Mouse (Mus musculus): ENCODE data around the gene Sun2. TPM values are rescaled to one million over a fixed set of nuclear protein-coding genes. Genes with fewer than 3 reads are reported as not detected.

The Sun2 gene
- polyA plus RNA-seq, 1 experiment from 2014 or later = 1.2 TPM

DNA sequence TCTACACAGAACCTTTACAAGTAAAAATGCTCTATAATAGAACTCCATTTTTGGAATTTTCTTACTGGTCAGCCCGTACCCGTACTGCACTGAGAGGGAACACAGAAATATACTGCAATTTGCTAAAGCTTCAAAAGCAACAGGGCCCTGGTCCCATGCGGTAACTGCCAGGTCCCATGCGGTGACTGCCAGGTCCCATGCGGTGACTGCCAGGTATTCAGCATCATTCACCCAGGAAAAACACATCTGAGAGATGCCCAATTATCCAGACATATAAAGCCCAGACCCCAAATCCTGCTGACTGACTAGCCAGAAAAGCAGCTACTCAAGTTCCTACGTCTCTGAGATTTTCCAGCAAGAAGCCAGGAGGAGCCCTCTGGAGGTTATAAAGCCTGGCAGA lies 57.7 kb downstream of the Sun2 start:
- no peak overlapping the region for H3K9ac ChIP-seq (ENCODE audit: low read depth, low read length)
- peak overlapping the region; percentile 88 for H3K4me2 ChIP-seq (replicated peaks; ENCODE audit: low read depth)
- no peaks in the 10 kb centered on the region for H3K9me3 ChIP-seq (ENCODE audit: control insufficient read depth)
- WGBS = 80% methylated on average over 6 of the region's 6 CpGs
- no peak for ATAC-seq
- 0 out of 2 replicates have a peak overlapping the region, but pooled peaks have one; percentile 16 for H3K4me3 ChIP-seq (ENCODE audit: low read depth, low read length)
- H3K4me1 ChIP-seq (replicated peaks; ENCODE audit: control insufficient read depth, insufficient read depth, low read length) = peaks cover 17% of the 10 kb centered on the region
- no peak overlapping the region for H3K27ac ChIP-seq (ENCODE audit: low read depth, low read length)
- TF ChIP-seq CTCF (IDR thresholded peaks at IDR 0.05; ENCODE audit: low read depth) = no peak
- H3K27me3 ChIP-seq (replicated peaks; ENCODE audit: control insufficient read depth, insufficient read depth, low read length) = no peaks in the 10 kb centered on the region
- no peaks in the 10 kb centered on the region for H3K36me3 ChIP-seq (ENCODE audit: control insufficient read depth, insufficient read depth)

DNA sequence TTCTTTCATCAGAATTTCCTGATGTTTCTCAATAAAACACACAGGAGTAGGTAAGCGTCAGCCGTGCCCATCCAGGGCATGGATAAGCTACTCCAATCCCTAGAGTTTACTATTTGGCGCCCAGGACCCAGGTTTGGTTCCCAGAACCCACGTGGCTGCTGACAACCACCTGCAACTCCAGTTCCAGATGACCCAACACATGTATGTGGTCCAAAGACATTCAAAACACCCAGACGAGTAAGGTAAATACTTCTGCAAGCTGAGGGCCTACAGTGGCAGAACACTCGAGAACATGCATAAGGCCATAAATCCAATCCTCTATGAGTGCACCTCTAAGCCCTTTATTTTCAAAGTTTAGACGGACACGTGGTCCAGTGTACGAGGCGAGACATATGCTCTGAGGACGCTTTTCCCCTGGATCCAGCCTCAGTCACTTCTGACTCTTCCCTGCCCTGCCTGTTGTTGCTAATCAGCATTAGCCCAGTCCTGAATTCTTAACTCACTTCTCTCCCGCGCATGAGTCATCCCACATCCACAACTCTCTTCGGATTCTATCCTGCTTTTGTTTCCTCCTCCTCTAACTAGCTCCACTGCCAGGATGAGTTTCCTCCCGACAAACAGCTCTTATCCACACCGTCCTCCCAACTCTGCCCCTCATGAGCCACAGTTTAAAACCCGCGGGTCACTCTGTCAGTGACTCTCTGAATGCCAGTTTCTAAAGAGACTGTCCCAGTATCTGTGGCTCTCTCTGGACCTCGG lies 58.5 kb downstream of the Sun2 start:
- Histone ChIP-seq H3K4me3 (ENCODE audit: low read depth, low read length) (no peak overlapping the region), H3K4me1 (replicated peaks; ENCODE audit: control insufficient read depth, insufficient read depth, low read length) (peaks cover 17% of the 10 kb centered on the region), H3K27me3 (replicated peaks; ENCODE audit: control insufficient read depth, insufficient read depth, low read length) (no peaks in the 10 kb centered on the region), H3K9me3 (ENCODE audit: control insufficient read depth) (no peaks in the 10 kb centered on the region), H3K4me2 (replicated peaks; ENCODE audit: low read depth) (peak overlapping the region; percentile 88), H3K27ac (ENCODE audit: low read depth, low read length) (peak overlapping the region; percentile 68), H3K9ac (ENCODE audit: low read depth, low read length) (0 out of 2 replicates have a peak overlapping the region, but pooled peaks have one; percentile 34), H3K36me3 (ENCODE audit: control insufficient read depth, insufficient read depth) (no peaks in the 10 kb centered on the region)
- no peak for TF ChIP-seq CTCF (IDR thresholded peaks at IDR 0.05; ENCODE audit: low read depth)
- no peak for ATAC-seq
- WGBS = 50% methylated on average over 19 of the region's 19 CpGs

GRCm38 (mm10) chr15:79683146-79683545 lies 59.2 kb downstream of the Sun2 start:
- Histone ChIP-seq H3K4me2 (replicated peaks; ENCODE audit: low read depth) (peak overlapping the region; percentile 40), H3K27me3 (replicated peaks; ENCODE audit: control insufficient read depth, insufficient read depth, low read length) (no peaks in the 10 kb centered on the region), H3K9ac (ENCODE audit: low read depth, low read length) (0 out of 2 replicates have a peak overlapping the region, but pooled peaks have one; percentile 26), H3K4me3 (ENCODE audit: low read depth, low read length) (no peak overlapping the region), H3K9me3 (ENCODE audit: control insufficient read depth) (no peaks in the 10 kb centered on the region), H3K27ac (ENCODE audit: low read depth, low read length) (no peak overlapping the region; the same call in 1 of the 2 replicates), H3K4me1 (replicated peaks; ENCODE audit: control insufficient read depth, insufficient read depth, low read length) (peaks cover 17% of the 10 kb centered on the region), H3K36me3 (ENCODE audit: control insufficient read depth, insufficient read depth) (no peaks in the 10 kb centered on the region)
- 46% methylated on average over 6 of the region's 6 CpGs for WGBS
- ATAC-seq = peak; percentile 28
- TF ChIP-seq CTCF (IDR thresholded peaks at IDR 0.05; ENCODE audit: low read depth) = no peak

- Histone ChIP-seq H3K9me3 (ENCODE audit: control insufficient read depth) (no peaks in the 10 kb centered on the region), H3K4me3 (ENCODE audit: low read depth, low read length) (no peak overlapping the region), H3K4me2 (replicated peaks; ENCODE audit: low read depth) (no peak overlapping the region), H3K36me3 (ENCODE audit: control insufficient read depth, insufficient read depth) (peaks cover 1% of the 10 kb centered on the region; the same call in 1 of the 2 replicates), H3K9ac (ENCODE audit: low read depth, low read length) (no peak overlapping the region), H3K4me1 (replicated peaks; ENCODE audit: control insufficient read depth, insufficient read depth, low read length) (peaks cover 17% of the 10 kb centered on the region), H3K27me3 (replicated peaks; ENCODE audit: control insufficient read depth, insufficient read depth, low read length) (no peaks in the 10 kb centered on the region), H3K27ac (ENCODE audit: low read depth, low read length) (0 out of 2 replicates have a peak overlapping the region, but pooled peaks have one; percentile 21)
- 78% methylated on average over 4 of the region's 4 CpGs for WGBS
- no peak for TF ChIP-seq CTCF (IDR thresholded peaks at IDR 0.05; ENCODE audit: low read depth)
- peak; percentile 34; the same call in 1 of the 2 replicates for ATAC-seq
Observed at GRCm38 (mm10) chr15:79681973-79682372, 60.4 kb downstream of the Sun2 start.

DNA sequence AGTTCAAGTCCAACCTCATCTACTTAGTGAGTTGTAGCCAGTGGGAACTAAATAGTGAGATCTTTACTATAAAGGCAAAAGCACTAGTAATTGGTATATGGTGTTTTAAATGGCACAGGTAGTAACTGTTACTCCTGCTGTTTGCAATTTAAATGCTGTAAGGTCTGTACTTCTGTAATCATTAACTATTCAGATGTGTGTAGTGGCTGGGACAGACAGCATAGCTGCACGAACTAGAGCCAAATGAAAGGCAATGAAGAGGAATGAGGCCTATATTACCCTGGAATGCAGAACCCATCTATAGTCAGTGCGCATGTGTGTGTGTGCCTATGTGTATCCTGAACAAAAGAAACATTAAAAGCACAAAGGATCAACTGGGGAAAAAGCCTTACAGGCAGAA lies 64.4 kb downstream of the Sun2 start:
- Histone ChIP-seq H3K4me2 (replicated peaks; ENCODE audit: low read depth) (no peak overlapping the region), H3K9ac (ENCODE audit: low read depth, low read length) (no peak overlapping the region), H3K27ac (ENCODE audit: low read depth, low read length) (no peak overlapping the region), H3K4me1 (replicated peaks; ENCODE audit: control insufficient read depth, insufficient read depth, low read length) (peaks cover 3% of the 10 kb centered on the region; the same call in 1 of the 2 replicates), H3K4me3 (ENCODE audit: low read depth, low read length) (no peak overlapping the region), H3K27me3 (replicated peaks; ENCODE audit: control insufficient read depth, insufficient read depth, low read length) (no peaks in the 10 kb centered on the region), H3K9me3 (ENCODE audit: control insufficient read depth) (no peaks in the 10 kb centered on the region), H3K36me3 (ENCODE audit: control insufficient read depth, insufficient read depth) (peaks cover 38% of the 10 kb centered on the region)
- WGBS = 55% methylated on average over 2 of the region's 2 CpGs
- no peak for ATAC-seq
- TF ChIP-seq CTCF (IDR thresholded peaks at IDR 0.05; ENCODE audit: low read depth) = no peak

Other genes with a start within 250 kb of the Sun2 start
- not detected in 2 replicates for gene Kcnj4, start 237.3 kb downstream of the Sun2 start, polyA plus RNA-seq (2015; fragmentation: Nextera tagmentation; extraction: Ambion mirVana)
- gene Kdelr3, start 226.1 kb downstream of the Sun2 start, polyA plus RNA-seq (2015; fragmentation: Nextera tagmentation; extraction: Ambion mirVana) = 75.7 and 95.2 TPM in 2 replicates
- gene Ddx17, start 195.8 kb downstream of the Sun2 start, polyA plus RNA-seq (2015; fragmentation: Nextera tagmentation; extraction: Ambion mirVana) = 18.7 and 23.8 TPM in 2 replicates
- gene Dmc1, start 137.4 kb downstream of the Sun2 start, polyA plus RNA-seq (2015; fragmentation: Nextera tagmentation; extraction: Ambion mirVana) = 0.78 and 1.7 TPM in 2 replicates
- gene Fam227a, start 83.6 kb downstream of the Sun2 start, polyA plus RNA-seq (2015; fragmentation: Nextera tagmentation; extraction: Ambion mirVana) = 0.13 and 0.27 TPM in 2 replicates
- gene Cby1, start 83.3 kb downstream of the Sun2 start, polyA plus RNA-seq (2015; fragmentation: Nextera tagmentation; extraction: Ambion mirVana) = 22.3 and 23.1 TPM in 2 replicates
- gene Tomm22, start 71.7 kb downstream of the Sun2 start, polyA plus RNA-seq (2015; fragmentation: Nextera tagmentation; extraction: Ambion mirVana) = 207 and 211 TPM in 2 replicates
- 9.4 and 9.7 TPM in 2 replicates for gene Josd1, start 54.6 kb downstream of the Sun2 start, polyA plus RNA-seq (2015; fragmentation: Nextera tagmentation; extraction: Ambion mirVana)
- 15.0 and 15.3 TPM in 2 replicates for gene Gtpbp1, start 51.7 kb downstream of the Sun2 start, polyA plus RNA-seq (2015; fragmentation: Nextera tagmentation; extraction: Ambion mirVana)
- 19.5 and 20.1 TPM in 2 replicates for gene Dnal4, start 35.3 kb upstream of the Sun2 start, polyA plus RNA-seq (2015; fragmentation: Nextera tagmentation; extraction: Ambion mirVana)
- gene Nptxr, start 62.2 kb upstream of the Sun2 start, polyA plus RNA-seq (2015; fragmentation: Nextera tagmentation; extraction: Ambion mirVana) = 1.2 and 1.6 TPM in 2 replicates
- gene Npcd, start 91.7 kb upstream of the Sun2 start, polyA plus RNA-seq (2015; fragmentation: Nextera tagmentation; extraction: Ambion mirVana) = 0.61 TPM in 1 of 2 replicates, not detected in the other
- gene Cbx6, start 92.2 kb upstream of the Sun2 start, polyA plus RNA-seq (2015; fragmentation: Nextera tagmentation; extraction: Ambion mirVana) = 13.8 and 15.7 TPM in 2 replicates
- gene Apobec3, start 149.1 kb upstream of the Sun2 start, polyA plus RNA-seq (2015; fragmentation: Nextera tagmentation; extraction: Ambion mirVana) = 5.1 and 6.4 TPM in 2 replicates
- gene Cbx7, start 228.6 kb upstream of the Sun2 start, polyA plus RNA-seq (2015; fragmentation: Nextera tagmentation; extraction: Ambion mirVana) = 2.5 and 3.8 TPM in 2 replicates

Data from intestine, postnatal 0 days (tissue).